Mouse (Mus musculus): ENCODE results near the gene Pradc1. TPM values are rescaled to one million over a fixed set of nuclear protein-coding genes. Genes with fewer than 3 reads are reported as not detected.
"Not testable (repeated sequence)": the region's sequence is repeated elsewhere in the genome, so short reads cannot be mapped to it uniquely, and the experiment has no call there.

Gene Pradc1
- total RNA-seq, 2 experiments from 2014 or later = 25.3 to 26.0 TPM

GRCm38 (mm10) chr6:85478416-85478815 lies 26.6 kb upstream of the Pradc1 start:
- intact Hi-C loops (cut with DNase I) = no loop called here
- H3K27ac ChIP-seq = no peak overlapping the region
- TF ChIP-seq CTCF (IDR thresholded peaks at IDR 0.05) = no peak
- no peak for DNase-seq (ENCODE audit: extremely low spot score in 1 of 2, low spot score in 2 of 2)
- H3K4me3 ChIP-seq = no peak overlapping the region

GRCm38 (mm10) chr6:85477366-85477917 lies 25.7 kb upstream of the Pradc1 start:
- intact Hi-C loops (cut with DNase I) = no loop called here
- Histone ChIP-seq H3K27ac (no peak overlapping the region), H3K4me3 (no peak overlapping the region)
- DNase-seq (ENCODE audit: extremely low spot score in 1 of 2, low spot score in 2 of 2) = no peak
- TF ChIP-seq CTCF (IDR thresholded peaks at IDR 0.05) = peak; percentile 63

GRCm38 (mm10) chr6:85475581-85475980 lies 23.8 kb upstream of the Pradc1 start:
- TF ChIP-seq CTCF (IDR thresholded peaks at IDR 0.05) = no peak
- intact Hi-C loops (cut with DNase I) = no loop called here
- no peak for DNase-seq (ENCODE audit: extremely low spot score in 1 of 2, low spot score in 2 of 2)
- Histone ChIP-seq H3K4me3 (no peak overlapping the region), H3K27ac (no peak overlapping the region)

- no peak for TF ChIP-seq CTCF (IDR thresholded peaks at IDR 0.05)
- no peak for DNase-seq (ENCODE audit: extremely low spot score in 1 of 2, low spot score in 2 of 2)
- intact Hi-C loops (cut with DNase I) = no loop called here
- no peak overlapping the region for H3K4me3 ChIP-seq
- H3K27ac ChIP-seq = no peak overlapping the region
Measured at GRCm38 (mm10) chr6:85472542-85472941, 20.8 kb upstream of the Pradc1 start.

GRCm38 (mm10) chr6:85471962-85472361 lies 20.2 kb upstream of the Pradc1 start:
- no peak for DNase-seq (ENCODE audit: extremely low spot score in 1 of 2, low spot score in 2 of 2)
- intact Hi-C loops (cut with DNase I) = no loop called here
- no peak overlapping the region for H3K4me3 ChIP-seq
- no peak for TF ChIP-seq CTCF (IDR thresholded peaks at IDR 0.05)
- H3K27ac ChIP-seq = no peak overlapping the region

GRCm38 (mm10) chr6:85469660-85470430 lies 18.1 kb upstream of the Pradc1 start:
- intact Hi-C loops (cut with DNase I) = no loop called here
- no peak for TF ChIP-seq CTCF (IDR thresholded peaks at IDR 0.05)
- H3K27ac ChIP-seq = peak overlapping the region; percentile 40; the same call in 1 of the 2 replicates
- H3K4me3 ChIP-seq = no peak overlapping the region
- no peak for DNase-seq (ENCODE audit: extremely low spot score in 1 of 2, low spot score in 2 of 2)

- no peak for DNase-seq (ENCODE audit: extremely low spot score in 1 of 2, low spot score in 2 of 2)
- intact Hi-C loops (cut with DNase I) = no loop called here
Measured at GRCm38 (mm10) chr6:85465381-85465780, 13.6 kb upstream of the Pradc1 start.

GRCm38 (mm10) chr6:85459621-85460020 lies 7.9 kb upstream of the Pradc1 start:
- intact Hi-C loops (cut with DNase I) = no loop called here
- peak; percentile 23 for TF ChIP-seq CTCF (IDR thresholded peaks at IDR 0.05)
- H3K27ac ChIP-seq = no peak overlapping the region
- H3K4me3 ChIP-seq = no peak overlapping the region
- no peak for DNase-seq (ENCODE audit: extremely low spot score in 1 of 2, low spot score in 2 of 2)

More at GRCm38 (mm10) chr6:85465381-85465780, 13.6 kb upstream of the Pradc1 start:
- Histone ChIP-seq H3K4me3 (no peak overlapping the region), H3K27ac (no peak overlapping the region)
- TF ChIP-seq CTCF (IDR thresholded peaks at IDR 0.05) = peak; percentile 62

- intact Hi-C loops (cut with DNase I) = loop anchor here (5.0 kb wide), 3 partner anchors 59 to 464 kb away; partner anchors contain the start of genes Alms1, Egr4 and Nat8f1
- peak overlapping the region; percentile 91; the same call in 1 of the 2 replicates for H3K27ac ChIP-seq
- DNase-seq (ENCODE audit: extremely low spot score in 1 of 2, low spot score in 2 of 2) = no peak
- H3K4me3 ChIP-seq = peak overlapping the region; percentile 72
- TF ChIP-seq CTCF (IDR thresholded peaks at IDR 0.05) = no peak
Measured at GRCm38 (mm10) chr6:85452816-85453215, 1.0 kb upstream of the Pradc1 start.

GRCm38 (mm10) chr6:85452411-85452665 lies 568 bp upstream of the Pradc1 start:
- DNase-seq (ENCODE audit: extremely low spot score in 1 of 2, low spot score in 2 of 2) = no peak
- intact Hi-C loops (cut with DNase I) = loop anchor here (5.0 kb wide), 3 partner anchors 60 to 465 kb away; partner anchors contain the start of genes Alms1, Egr4 and Nat8f1
- peak overlapping the region; percentile 91 for H3K27ac ChIP-seq
- no peak for TF ChIP-seq CTCF (IDR thresholded peaks at IDR 0.05)
- H3K4me3 ChIP-seq = peak overlapping the region; percentile 72

- Histone ChIP-seq H3K4me3 (peak within 1 kb of the TSS; percentile 72), H3K27ac (peak within 1 kb of the TSS; percentile 91)
- peak; percentile 99 for DNase-seq (ENCODE audit: extremely low spot score in 1 of 2, low spot score in 2 of 2)
- peak; percentile 78 for TF ChIP-seq CTCF (IDR thresholded peaks at IDR 0.05)
- intact Hi-C loops (cut with DNase I) = loop anchor here (5.0 kb wide), 3 partner anchors 61 to 466 kb away; partner anchors contain the start of genes Alms1, Egr4 and Nat8f1
Measured at GRCm38 (mm10) chr6:85450697-85451663, 790 bp downstream of the Pradc1 start, which contains the start of gene Cct7. Gene Cct7 (plus strand): TSS chr6:85451514.

- DNase-seq (ENCODE audit: extremely low spot score in 1 of 2, low spot score in 2 of 2) = not testable (repeated sequence)
Measured at GRCm38 (mm10) chr6:85450140-85450539, 1.6 kb downstream of the Pradc1 start.

More at GRCm38 (mm10) chr6:85450140-85450539, 1.6 kb downstream of the Pradc1 start:
- Histone ChIP-seq H3K27ac (0 out of 2 replicates have a peak overlapping the region, but pooled peaks have one; percentile 4), H3K4me3 (peak overlapping the region; percentile 72; the same call in 1 of the 2 replicates)
- intact Hi-C loops (cut with DNase I) = loop anchor here (5.0 kb wide), 3 partner anchors 62 to 467 kb away; partner anchors contain the start of genes Alms1, Egr4 and Nat8f1

Data from left cerebral cortex, adult 2 months (tissue).